Mouse (Mus musculus) olfactory bulb, adult 2 months (tissue): ENCODE data around the gene Rab34.

ENCODE experiments used
- CTCF ChIP-seq: fragments of 200-500 bp; IDR thresholded peaks from 2 replicates; pipeline ENCODE4 v1.5.1; 2012; ENCODE audit warnings: low read depth, mild to moderate bottlenecking, low read length, moderate library complexity; ENCODE audit not compliant: insufficient read depth
- POLR2A ChIP-seq: fragments of 200-500 bp; IDR thresholded peaks from 2 replicates; pipeline ENCODE4 v1.6.1; 2012; ENCODE audit warnings: mild to moderate bottlenecking, low read depth, low read length, moderate library complexity; ENCODE audit not compliant: insufficient read depth

- TF ChIP-seq POLR2A (no peak), CTCF (no peak)
These were observed 43.3 kb downstream of the Rab34 start for GRCm38 (mm10) chr11:78231518-78231917.
